Mouse (Mus musculus): ENCODE measurements around the gene Rnf26.

Rnf26 gene

DNA sequence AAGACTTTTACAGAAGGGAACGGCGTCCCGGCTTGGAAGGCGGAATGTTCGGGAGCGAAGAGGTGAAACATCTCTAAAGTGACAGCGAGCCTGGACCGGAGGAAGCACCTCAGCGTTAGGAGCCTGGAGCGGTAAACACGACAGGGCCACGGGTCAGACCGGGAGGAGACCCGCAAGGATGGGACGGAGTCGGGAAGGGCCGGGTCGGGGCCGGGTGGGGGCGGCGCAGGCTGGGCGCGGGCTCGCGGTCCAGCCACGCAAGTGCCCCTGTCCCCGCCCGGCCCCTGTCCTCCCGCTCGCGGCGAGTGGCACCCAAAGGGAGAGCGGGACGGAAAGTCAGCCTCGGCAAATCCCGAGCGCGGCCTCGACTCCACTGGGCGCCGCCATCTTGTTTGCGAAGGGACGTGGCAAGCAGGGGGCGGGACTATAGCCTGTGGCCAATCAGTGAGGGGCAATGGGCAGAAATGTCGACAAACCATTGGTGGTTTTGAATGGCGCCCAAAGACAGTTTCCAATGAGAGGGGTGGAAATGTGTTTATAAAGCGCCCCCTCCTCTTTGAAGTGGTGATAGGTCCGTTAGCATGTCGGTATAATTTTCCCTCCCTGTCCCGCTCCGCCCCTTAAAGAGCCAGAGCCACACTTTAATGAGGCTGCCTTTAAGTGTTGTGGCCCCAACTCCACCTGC, at the start of gene Rnf26, which contains the start of gene Gm49380:
Gene Rnf26, minus strand, starts transcription at position 413 of the 685 bp plus-strand sequence.
Gene Gm49380, minus strand, starts transcription at position 396 of the 685 bp plus-strand sequence.
- peak; percentile 95 for DNase-seq

DNA sequence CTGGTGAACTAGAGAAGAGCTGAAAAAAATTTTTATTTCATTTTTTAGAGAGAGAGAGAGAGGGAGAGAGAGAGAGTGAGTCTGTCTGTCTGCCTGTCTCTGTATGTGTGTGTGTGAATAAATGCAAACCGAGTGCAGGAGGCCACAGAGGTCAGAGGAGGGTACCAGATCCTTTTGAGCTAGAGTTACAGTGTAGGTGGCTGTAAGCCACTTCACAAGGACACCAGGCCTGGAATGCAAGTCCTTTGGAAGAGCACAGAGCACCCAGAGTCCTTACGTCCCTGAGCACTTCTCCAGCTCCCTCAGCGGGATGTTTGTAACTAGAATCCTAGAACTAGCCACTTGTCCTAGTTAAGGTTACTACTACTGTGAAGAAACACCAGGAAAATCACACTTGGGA, 46.6 kb upstream of the Rnf26 start:
- DNase-seq: no peak

DNA sequence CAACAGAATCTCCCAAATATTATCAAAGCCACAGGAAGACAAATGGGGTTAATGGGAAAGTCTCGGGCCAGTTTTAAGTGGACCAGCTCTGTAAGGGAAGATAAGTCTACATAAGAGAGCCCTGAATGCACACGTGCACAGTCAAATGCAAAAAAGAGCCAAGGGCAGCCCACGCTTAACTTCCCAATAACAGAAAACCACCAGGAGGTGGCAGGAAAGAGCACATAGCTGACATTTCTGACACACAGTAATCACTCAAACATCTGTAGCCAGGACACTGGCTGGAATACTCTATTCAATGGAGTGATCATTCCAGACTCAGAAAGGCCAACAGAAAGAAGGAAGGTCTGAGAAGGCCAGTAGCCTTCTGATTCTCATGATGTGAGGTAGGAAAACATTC, 34.0 kb upstream of the Rnf26 start:
- no peak for DNase-seq

DNA sequence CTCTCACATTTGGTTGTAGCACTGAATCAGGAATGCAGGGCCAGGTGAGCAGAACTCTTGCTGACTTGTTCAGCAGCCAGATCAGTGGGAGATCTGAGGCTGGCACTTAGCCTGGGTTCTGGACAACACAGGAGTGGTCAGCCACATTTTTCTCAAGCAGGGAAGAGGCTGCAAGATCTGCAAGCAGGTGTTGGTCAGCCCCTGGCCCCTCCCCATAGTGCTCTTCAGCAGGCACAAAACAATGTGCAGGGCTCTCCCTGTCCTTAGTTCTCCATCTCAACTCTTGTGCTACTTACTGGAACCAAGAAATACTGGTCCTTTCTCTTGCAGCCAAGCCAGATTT, 31.4 kb upstream of the Rnf26 start:
- no peak for DNase-seq

DNA sequence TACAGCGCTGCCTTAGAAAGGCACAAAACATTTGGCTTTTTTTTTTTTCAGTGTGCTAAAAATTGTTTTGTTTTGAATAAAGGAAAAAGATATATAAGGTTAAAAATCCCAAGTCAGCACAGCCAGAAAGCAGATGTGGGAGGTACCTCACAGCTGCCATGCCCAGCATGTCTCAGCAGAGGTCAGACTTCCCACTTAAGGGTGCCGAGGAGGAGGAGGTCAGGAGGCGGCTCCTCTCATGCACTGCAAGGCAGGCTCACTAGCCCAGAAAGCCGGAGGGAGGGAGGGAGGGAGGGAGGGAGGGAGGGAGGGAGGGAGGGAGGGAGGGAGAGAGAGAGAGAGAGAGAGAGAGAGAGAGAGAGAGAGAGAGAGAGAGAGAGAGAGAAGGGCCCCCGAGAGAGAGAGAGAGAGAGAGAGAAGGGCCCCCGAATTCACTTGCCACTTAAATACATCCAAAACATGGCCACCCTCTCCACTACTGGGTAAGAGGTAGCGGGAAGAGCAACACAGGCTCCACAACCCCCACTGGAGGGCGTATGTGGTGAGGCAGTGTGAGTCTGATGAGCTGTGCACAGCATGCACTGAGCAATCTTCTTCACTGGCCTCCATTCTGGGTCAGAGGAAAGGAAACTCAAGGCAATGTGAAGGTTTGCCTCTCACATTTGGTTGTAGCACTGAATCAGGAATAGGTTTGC, 30.9 kb upstream of the Rnf26 start:
- no peak for DNase-seq

DNA sequence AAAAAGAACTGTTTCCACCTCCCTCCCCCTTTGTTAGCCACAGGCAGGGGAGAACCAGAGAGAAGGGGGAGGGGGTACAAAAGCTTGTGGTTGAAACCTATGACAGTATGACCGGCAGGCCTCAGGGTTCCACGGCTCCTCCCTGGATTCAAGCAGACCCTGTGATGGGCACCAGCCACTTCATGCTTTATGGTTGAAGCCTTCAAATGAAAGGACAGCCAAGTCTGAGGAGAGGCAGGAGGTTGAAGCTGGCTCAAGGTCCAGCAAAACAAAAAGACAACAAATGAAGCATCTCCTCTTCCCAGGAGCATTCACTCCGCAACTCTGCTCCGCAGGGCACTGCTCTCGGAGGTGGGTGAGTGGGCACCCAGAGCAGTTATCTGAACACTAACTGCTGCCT, 30.1 kb upstream of the Rnf26 start:
- DNase-seq: no peak

DNA sequence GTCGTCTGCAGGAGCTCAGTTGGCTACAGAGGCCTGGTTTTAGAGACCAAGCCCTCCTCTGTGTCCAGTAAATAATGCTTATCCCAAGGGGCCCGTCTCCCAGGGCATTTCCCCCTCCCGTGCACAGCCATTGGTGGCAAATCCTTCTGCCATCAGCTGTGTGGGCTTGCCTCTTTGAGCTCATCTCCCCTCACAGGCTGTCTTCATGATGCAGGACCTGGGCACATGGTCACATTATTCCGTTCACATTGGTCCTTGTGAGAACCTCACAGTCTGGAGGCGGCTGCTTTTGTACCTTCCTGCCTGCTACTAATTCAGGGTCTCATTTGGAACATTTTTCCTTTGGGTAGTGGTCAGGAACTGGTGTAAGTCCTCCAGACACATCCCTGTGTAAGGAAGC, 28.6 kb upstream of the Rnf26 start:
- no peak for DNase-seq

DNA sequence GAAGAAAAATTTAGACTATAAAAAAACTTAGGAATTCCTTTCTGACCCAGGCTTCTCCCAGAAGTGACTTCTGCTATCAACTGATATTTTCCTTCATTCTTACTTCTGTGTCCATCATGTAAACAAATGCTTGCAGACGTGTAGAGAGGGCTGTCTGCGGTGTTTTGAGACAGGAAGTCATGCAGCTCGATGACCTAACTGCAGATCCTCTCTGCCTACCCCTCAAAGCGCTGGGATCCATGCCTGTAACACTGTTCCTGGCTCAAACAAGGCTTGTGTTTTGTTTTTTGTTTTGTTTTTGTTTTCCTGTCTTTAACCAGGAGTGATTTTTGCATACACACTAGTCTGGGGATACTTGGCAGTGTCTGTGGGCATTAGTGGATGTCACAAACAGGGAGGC, 24.5 kb upstream of the Rnf26 start:
- no peak for DNase-seq

DNA sequence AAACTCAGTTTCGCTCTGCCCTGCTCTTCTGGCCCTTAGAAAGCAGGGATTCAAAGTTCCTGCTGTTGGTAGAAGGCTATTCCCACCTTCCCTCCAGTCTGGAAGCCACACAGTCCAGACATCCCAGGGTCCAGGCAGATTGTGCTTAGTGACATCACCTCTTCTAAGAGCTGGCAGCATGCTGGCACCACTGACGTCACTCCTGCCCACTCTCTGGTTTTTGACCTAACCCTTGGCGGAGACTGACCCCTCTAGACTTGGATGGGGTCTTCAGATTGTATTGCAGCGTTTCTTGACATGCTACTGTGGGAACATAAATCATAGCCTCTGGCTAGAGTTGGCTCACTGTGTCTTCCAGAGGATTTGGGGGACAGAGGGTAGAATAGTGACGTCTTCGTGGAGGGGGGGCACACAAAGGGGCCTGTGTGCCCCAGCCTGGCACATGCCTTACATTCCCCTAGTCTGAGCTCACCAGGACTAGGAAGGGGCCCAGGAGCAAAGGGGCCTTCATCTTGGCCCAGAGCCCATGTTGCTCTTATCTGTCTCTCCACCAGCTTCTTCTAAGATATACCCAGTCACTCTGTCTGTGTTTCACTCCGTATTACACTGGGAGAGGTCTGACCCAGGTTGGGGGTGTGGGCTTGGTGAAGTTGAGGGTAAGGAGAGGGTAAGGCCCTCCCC, 22.6 kb upstream of the Rnf26 start:
- no peak for DNase-seq

DNA sequence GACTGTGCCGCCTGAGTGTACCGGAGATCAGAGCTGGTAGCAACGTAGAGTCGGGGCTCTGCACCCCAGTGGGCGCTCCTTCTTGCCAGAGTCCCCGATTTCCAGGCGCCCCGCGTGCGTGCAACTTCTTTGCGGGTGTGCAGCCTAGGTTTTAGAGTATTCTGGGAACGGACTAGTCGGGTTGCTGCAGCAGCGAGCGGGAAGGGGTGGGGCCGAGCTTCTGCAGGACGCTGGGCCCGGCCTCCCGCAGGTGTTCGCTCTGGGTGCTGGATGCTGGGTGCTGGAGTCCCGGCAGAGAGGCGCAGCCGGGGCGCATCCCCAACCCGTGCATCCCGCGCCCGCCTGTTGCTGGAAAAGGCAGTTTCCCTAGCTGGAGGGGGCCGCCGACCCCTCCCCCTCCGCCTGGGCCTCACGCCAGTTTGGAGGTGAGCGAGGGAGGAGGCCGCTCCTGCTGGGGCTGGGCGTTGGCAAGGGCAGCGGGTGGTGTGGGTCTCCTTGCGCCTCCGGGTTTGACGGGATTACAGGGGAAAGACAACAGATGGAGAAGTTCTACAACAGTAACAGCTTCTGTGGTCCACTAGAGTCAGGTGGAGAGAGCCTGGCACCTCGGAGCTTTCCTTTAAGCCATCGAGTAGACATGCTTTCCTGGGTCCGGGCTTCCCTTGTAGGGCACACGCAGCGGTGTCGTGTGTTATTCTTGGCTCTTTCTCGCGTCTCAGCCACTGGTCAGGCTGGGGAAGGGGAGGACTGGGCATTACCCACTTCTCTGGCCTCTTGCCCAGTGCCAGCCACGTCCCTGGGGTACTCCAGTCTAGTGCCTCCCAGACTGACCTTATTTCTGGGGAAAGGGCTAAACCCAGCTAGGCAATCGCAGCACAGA, 21.8 kb upstream of the Rnf26 start:
- DNase-seq: peak; percentile 39

DNA sequence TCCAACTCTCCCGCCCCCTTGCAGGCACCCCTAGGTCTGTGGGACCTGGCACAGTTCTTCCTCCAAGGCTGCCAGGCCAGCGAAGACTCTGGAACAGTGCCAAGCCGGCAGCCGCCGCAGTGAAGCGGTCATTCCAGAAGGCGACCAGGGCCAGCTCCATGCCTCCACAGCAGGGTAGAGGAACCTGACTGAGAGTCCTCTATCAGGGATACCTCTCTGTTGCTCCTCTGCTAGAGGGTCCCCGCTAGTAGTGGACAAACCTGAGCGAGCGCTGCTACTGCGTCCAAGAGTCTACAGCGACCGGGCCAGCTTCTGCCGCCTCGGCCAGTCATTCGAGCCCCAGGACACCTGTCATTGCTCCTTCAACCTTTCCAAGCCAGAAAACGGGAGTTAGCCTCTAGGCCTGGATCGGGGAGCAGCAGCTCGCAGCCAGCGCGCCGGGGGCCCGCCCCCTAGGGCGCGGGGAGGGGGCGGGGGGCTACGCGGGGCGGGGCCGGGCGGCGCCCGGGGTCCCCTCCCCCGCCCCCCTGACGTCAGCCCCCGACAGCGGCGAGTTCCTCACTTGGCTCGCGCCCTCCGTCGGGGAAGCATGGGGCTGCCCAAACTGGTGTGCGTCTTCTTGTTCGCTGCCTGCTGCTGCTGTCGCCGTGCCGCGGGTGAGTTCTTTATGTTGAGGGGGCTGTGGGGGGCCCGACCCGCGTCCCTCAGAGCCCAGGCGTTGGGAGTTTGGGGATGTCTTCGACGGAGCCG, 21.0 kb upstream of the Rnf26 start, which contains the start of gene Mcam:
Gene Mcam, plus strand, starts transcription at position 369 of the 750 bp plus-strand sequence.
- peak; percentile 43 for DNase-seq

DNA sequence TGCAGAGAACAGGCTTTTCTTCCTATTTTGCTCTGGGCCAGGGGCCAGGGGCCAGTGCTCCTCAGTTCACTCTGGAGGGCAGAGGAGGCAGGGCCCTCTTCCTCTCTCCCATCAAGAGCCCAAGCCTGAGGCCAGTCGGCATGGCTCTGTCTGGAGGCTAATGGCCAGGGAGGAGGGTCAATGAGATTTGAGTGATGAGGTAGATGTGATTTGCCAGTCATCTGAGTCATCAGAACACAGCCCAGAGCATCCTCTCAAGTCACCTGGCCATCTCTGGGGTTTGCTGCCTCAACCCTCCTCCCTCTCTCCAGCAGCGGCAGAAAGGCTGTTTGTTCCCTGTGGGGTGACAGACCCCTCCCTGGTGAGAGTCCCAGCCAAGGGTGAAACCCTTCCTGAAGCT, 20.0 kb upstream of the Rnf26 start:
- no peak for DNase-seq

DNA sequence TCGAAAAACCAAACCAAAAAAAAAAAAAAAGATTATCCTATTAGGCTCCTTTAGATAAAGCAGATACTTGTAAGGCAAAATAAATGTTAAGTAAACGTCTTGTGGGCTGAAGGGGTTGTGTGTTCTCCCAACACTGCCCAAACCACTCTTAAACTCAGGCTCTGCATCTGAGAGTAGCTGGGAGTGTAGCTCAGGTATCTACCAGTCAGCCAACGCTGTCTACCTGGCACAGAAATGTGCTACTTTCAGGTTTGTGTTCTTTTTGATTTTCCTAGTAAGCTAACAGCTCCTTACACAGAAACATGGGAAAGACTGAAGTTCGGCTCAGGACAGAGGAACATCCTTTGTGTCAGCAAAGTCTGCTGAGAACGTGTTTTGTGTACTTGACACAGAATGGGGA, 18.9 kb upstream of the Rnf26 start:
- no peak for DNase-seq

DNA sequence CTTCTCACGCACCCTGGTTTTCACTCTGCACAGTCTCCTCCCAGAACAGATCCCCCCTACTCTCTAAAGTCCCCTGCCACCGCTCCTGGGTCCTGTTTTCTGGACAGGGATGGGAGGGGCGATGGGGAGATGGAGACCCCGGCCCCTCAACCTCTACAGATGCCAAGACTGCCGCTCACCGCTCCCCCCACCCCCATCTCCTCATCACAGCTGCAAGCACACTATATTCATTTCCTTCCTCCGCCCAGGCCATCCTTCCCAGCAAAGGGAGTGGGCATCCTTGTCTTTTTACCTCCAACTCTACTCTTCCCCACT, 17.9 kb upstream of the Rnf26 start:
- no peak for DNase-seq

DNA sequence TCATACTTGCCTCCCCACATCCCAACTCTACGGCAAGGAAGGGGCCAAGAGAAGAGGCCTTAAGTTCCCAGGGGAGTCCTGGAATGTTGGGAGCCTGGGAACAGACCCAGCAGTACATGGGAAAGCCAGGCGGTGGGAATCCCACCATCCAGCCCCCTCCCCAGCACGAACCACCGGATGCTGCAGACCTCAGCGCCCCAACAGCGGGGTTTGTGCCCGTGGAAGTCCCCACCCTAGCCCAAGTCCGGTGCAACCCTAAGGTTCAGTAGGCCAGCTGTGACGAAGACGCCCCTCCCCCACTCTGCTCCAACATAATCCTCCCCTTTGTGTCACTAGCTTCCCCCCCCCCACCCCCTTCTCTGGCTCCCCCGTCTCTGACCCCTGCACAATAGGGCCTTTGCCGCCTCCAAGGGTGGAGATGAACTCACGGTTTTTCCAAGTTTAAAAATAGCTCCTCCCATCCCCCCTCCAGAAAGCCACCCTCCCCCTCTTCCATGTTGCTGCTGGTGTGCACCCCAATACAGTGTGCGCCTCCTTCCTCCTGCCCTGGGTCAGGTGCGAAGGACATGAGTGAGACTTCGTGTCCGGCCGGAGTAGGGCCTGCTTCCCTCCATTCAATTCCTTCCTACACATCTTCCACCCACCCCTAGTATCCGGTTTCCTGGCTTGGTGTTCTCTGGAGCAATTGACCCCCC, 17.4 kb upstream of the Rnf26 start:
- DNase-seq: peak; percentile 34

DNA sequence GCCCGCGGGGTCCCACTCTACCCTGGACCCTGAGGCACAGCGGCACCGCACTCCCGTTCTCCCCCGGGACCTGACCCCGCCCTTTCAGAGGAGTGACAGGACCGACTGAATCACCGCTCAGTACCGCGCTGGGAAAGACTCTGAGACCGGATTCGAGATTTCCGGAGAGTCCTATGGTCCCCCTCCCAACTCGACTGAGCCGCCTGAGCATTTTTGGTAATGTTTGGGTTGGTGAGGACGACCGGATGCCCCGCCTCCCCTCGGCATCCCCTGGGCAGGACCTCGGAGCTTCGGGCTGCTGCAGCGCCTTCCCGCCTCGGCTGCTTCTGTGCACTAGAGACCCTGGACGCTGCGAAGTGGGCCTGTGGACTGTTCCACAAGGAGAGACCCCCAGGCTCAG, 16.7 kb upstream of the Rnf26 start:
- DNase-seq: peak; percentile 55

DNA sequence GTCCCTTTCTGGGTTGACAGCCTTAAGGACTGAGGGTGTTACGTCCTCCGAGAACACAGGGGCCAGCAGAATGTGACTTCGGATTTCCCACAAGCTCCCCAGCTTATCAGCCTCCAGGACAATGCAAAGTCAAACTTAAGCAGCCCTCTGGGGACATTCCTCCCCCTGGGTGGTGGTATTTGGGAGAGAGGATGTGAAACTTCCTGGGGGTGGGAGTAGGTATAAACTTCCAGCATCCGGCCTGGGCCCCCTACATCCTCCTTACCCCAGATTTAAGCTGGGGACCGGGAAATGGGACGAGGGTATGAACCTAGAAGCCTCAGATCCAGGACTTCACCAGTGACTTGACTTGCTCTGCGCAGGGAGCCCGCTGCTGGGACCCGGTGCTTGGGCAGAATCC, 16.3 kb upstream of the Rnf26 start:
- no peak for DNase-seq

DNA sequence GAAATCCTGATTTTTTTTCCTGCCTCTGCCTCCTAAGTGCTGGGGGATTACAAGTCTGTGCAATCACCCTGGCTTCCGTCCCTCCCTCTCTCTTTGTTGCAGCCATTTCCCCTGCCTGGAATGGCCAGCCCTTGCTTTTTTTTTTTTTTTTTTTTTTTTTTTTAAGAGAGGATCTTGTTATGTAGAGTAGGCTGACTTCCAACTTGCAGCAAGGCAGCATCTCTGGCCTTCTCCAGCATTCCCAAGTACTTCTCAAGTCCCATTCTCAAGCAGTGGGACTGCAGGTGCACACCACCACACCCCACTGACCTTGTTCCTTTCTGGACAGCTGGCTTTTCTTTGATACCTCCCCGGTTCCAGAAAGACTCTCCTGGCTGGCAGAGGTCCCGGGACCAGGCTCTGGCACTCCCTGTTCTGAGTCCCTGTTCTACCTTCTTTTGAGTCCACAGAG, 14.1 kb upstream of the Rnf26 start:
- DNase-seq: no peak

DNA sequence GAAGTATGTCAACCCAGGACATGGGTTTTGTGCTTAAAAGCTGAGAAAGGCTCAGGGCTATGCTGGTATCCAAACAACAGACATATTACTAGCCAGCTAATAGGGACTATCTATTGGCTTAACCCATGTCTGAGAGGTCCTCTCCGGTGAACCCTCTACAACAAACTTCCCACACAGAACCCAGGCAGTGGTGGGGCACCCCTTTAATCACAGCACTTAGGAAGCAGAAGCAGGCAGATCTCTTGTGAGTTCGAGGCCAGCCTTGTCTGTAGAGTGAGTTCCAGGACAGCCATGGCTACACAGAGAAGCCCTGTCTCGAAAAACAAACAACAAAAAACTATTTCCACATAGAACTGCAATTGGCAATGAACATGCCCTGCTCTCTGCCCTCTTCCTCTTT, 13.4 kb upstream of the Rnf26 start:
- no peak for DNase-seq

DNA sequence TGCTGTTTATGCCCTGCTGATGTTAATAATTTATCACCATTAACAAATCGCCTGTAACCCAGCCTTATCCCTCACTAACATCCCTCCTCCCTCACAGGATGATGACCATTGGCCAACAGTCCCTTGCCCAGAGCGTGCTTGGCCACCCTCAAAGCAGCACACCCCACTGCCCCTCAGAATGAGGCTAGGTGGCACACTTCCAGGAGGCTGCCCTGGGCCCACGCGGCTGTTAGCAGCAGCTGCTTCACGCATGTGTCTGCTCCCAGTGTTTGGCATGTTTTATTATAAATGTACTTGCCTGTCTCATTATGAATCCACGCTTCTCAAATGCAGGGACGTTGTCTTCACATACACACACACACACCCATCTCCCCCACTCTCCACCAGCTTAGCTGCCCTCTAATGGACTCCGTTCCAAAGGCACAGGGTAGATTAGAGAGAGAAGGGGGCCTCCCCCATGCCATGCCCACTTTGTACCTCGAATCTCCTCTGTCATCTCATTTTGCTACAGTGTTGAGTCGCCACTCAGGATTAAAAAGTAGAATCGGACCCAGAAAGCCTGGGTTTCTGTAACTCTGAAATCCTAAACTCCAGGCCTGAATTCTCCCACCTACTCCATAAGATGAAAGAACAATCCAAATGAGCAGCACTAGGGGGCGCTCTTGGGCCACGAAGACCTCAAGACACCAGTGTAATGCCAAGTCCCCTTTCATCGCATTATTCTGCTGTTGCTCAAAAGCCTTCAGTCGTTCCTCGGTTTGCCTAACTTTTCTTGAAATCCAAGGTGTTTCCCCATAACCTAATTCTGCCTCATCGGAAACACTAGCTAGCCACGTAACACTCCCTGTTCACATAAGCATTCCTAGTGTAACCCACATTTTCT, 12.5 kb upstream of the Rnf26 start:
- peak; percentile 85 for DNase-seq

DNA sequence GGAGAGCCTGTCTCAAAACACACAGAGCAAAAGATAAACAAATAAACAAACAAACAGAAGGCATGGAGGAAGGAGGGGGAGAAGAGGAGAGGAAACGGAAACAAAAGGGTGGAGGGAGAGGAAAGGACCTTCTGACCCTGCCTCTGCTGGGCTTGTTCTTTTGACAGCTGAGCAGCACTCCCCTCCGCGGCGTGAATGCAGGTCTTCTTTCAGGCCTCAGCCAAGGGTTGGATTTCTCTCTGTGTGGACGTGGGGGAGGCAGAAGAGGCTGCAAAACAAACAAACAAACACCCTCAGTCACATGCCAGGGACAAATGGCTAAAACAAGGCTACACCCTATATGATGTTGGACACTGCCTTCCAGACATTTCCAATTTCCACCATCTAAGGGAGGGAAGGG, 11.7 kb upstream of the Rnf26 start:
- DNase-seq: no peak
